Mouse (Mus musculus): Measurements from ENCODE around the gene Arpc4. TPM values are rescaled to one million over a fixed set of nuclear protein-coding genes. Genes with fewer than 3 reads are reported as not detected.
"Not testable (repeated sequence)": the region's sequence is repeated elsewhere in the genome, so short reads cannot be mapped to it uniquely, and the experiment has no call there.

Arpc4 gene
- polyA plus RNA-seq (2015; fragmentation: Nextera tagmentation; extraction: Ambion mirVana), result 413 and 423 TPM in 2 replicates

- no peaks in the 10 kb centered on the region for H3K27me3 ChIP-seq
- H3K27ac ChIP-seq (replicated peaks), result peak within 1 kb of the TSS; percentile 98
- WGBS, result under 1% methylated on average over 61 of the region's 61 CpGs
- H3K4me3 ChIP-seq, result peak within 1 kb of the TSS; percentile 82
- H3K4me1 ChIP-seq (replicated peaks), result peaks cover 22% of the 10 kb centered on the region
- H3K9me3 ChIP-seq, result no peaks in the 10 kb centered on the region
- H3K4me2 ChIP-seq, result peak within 1 kb of the TSS; percentile 95
- peak; percentile 97 for ATAC-seq (ENCODE audit: low FRiP score, low read depth)
- H3K9ac ChIP-seq, result peak within 1 kb of the TSS; percentile 92
- H3K36me3 ChIP-seq, result peaks cover 45% of the 10 kb centered on the region
Observed at GRCm38 (mm10) chr6:113377496-113378385, at the start of gene Arpc4, which contains the start of gene Tada3. Arpc4 (plus strand) TSS chr6:113378115. Tada3 (minus strand) TSS chr6:113377883.

GRCm38 (mm10) chr6:113329396-113329795, 48.5 kb upstream of the Arpc4 start:
- WGBS, result 92% methylated on average over 1 of the region's 1 CpGs
- Histone ChIP-seq H3K36me3 (peaks cover 23% of the 10 kb centered on the region), H3K9me3 (no peaks in the 10 kb centered on the region), H3K4me3 (no peak overlapping the region), H3K27me3 (no peaks in the 10 kb centered on the region), H3K4me2 (no peak overlapping the region), H3K27ac (replicated peaks) (no peak overlapping the region), H3K9ac (no peak overlapping the region), H3K4me1 (replicated peaks) (peaks cover 21% of the 10 kb centered on the region)
- ATAC-seq (ENCODE audit: low FRiP score, low read depth), result no peak

- Histone ChIP-seq H3K4me3 (no peak overlapping the region), H3K27me3 (no peaks in the 10 kb centered on the region), H3K4me2 (no peak overlapping the region), H3K36me3 (peaks cover 22% of the 10 kb centered on the region; the same call in 1 of the 2 replicates), H3K27ac (replicated peaks) (no peak overlapping the region), H3K9me3 (no peaks in the 10 kb centered on the region), H3K4me1 (replicated peaks) (peaks cover 18% of the 10 kb centered on the region), H3K9ac (no peak overlapping the region)
- ATAC-seq (ENCODE audit: low FRiP score, low read depth), result no peak
- 52% methylated on average over 2 of the region's 2 CpGs for WGBS
Observed at GRCm38 (mm10) chr6:113330547-113330946, 47.4 kb upstream of the Arpc4 start.

- peaks cover 32% of the 10 kb centered on the region for H3K36me3 ChIP-seq
- ATAC-seq (ENCODE audit: low FRiP score, low read depth), result no peak
- H3K4me2 ChIP-seq, result no peak overlapping the region
- 93% methylated on average over 11 of the region's 11 CpGs for WGBS
- no peaks in the 10 kb centered on the region for H3K27me3 ChIP-seq
- H3K4me3 ChIP-seq, result no peak overlapping the region
- peaks cover 10% of the 10 kb centered on the region for H3K4me1 ChIP-seq (replicated peaks)
- H3K9me3 ChIP-seq, result no peaks in the 10 kb centered on the region
- no peak overlapping the region for H3K27ac ChIP-seq (replicated peaks)
- no peak overlapping the region for H3K9ac ChIP-seq
Observed at GRCm38 (mm10) chr6:113331721-113332120, 46.2 kb upstream of the Arpc4 start.

GRCm38 (mm10) chr6:113332734-113333133, 45.2 kb upstream of the Arpc4 start:
- WGBS, result 75% methylated on average over 6 of the region's 6 CpGs
- not testable (repeated sequence) for H3K27me3 ChIP-seq; H3K4me2 ChIP-seq; ATAC-seq (ENCODE audit: low FRiP score, low read depth); H3K4me1 ChIP-seq (replicated peaks); H3K4me3 ChIP-seq; H3K9ac ChIP-seq; H3K9me3 ChIP-seq
- H3K27ac ChIP-seq (replicated peaks), result peak overlapping the region; percentile 54; the same call in 1 of the 2 replicates
- peaks cover 41% of the 10 kb centered on the region for H3K36me3 ChIP-seq

GRCm38 (mm10) chr6:113333137-113333950, 44.6 kb upstream of the Arpc4 start:
- ATAC-seq (ENCODE audit: low FRiP score, low read depth), result peak; percentile 76
- H3K27me3 ChIP-seq, result no peaks in the 10 kb centered on the region
- peaks cover 5% of the 10 kb centered on the region; the same call in 1 of the 2 replicates for H3K4me1 ChIP-seq (replicated peaks)
- no peak overlapping the region for H3K4me2 ChIP-seq
- no peak overlapping the region for H3K4me3 ChIP-seq
- H3K27ac ChIP-seq (replicated peaks), result peak overlapping the region; percentile 54; the same call in 1 of the 2 replicates
- peaks cover 47% of the 10 kb centered on the region for H3K36me3 ChIP-seq
- WGBS, result 60% methylated on average over 14 of the region's 14 CpGs
- no peak overlapping the region for H3K9ac ChIP-seq
- H3K9me3 ChIP-seq, result no peaks in the 10 kb centered on the region

- Histone ChIP-seq H3K9me3 (no peaks in the 10 kb centered on the region), H3K36me3 (peaks cover 53% of the 10 kb centered on the region), H3K4me1 (replicated peaks) (peaks cover 5% of the 10 kb centered on the region; the same call in 1 of the 2 replicates), H3K27me3 (no peaks in the 10 kb centered on the region), H3K9ac (no peak overlapping the region), H3K4me2 (no peak overlapping the region), H3K27ac (replicated peaks) (no peak overlapping the region), H3K4me3 (no peak overlapping the region)
- ATAC-seq (ENCODE audit: low FRiP score, low read depth), result no peak
- 78% methylated on average over 6 of the region's 6 CpGs for WGBS
Observed at GRCm38 (mm10) chr6:113334216-113334615, 43.7 kb upstream of the Arpc4 start.

- Histone ChIP-seq H3K4me2 (no peak overlapping the region), H3K9me3 (no peaks in the 10 kb centered on the region), H3K27ac (replicated peaks) (no peak overlapping the region), H3K4me3 (no peak overlapping the region), H3K4me1 (replicated peaks) (peaks cover 13% of the 10 kb centered on the region), H3K36me3 (peaks cover 49% of the 10 kb centered on the region), H3K9ac (no peak overlapping the region), H3K27me3 (no peaks in the 10 kb centered on the region)
- no peak for ATAC-seq (ENCODE audit: low FRiP score, low read depth)
- WGBS, result 65% methylated on average over 8 of the region's 8 CpGs
Observed at GRCm38 (mm10) chr6:113336852-113337620, 40.9 kb upstream of the Arpc4 start.

DNA sequence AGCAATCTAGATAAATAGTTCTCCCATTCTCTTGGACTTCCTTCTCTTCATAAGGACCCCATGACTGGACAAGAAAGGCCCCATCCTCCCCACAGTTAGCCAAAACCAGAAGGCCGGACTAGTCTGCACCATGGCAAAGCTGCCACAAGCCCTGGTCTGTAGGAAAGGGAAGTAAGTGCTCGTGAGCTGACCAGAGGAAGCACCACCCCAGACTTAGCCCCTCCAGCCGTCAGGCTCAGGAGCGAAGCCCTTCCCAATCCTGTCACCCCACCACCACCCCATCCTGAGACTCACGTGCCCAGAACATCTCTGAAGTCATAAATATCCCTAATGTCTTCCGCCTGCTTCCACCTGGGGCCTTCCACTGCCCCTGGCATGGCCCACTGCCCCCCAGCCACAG, 36.3 kb upstream of the Arpc4 start:
- ATAC-seq (ENCODE audit: low FRiP score, low read depth), result no peak
- Histone ChIP-seq H3K9ac (no peak overlapping the region; the same call in 1 of the 2 replicates), H3K27me3 (no peaks in the 10 kb centered on the region), H3K36me3 (peaks cover 21% of the 10 kb centered on the region), H3K9me3 (no peaks in the 10 kb centered on the region), H3K27ac (replicated peaks) (peak overlapping the region; percentile 45), H3K4me1 (replicated peaks) (peaks cover 31% of the 10 kb centered on the region), H3K4me2 (peak overlapping the region; percentile 79), H3K4me3 (peak overlapping the region; percentile 8)
- 85% methylated on average over 6 of the region's 6 CpGs for WGBS

DNA sequence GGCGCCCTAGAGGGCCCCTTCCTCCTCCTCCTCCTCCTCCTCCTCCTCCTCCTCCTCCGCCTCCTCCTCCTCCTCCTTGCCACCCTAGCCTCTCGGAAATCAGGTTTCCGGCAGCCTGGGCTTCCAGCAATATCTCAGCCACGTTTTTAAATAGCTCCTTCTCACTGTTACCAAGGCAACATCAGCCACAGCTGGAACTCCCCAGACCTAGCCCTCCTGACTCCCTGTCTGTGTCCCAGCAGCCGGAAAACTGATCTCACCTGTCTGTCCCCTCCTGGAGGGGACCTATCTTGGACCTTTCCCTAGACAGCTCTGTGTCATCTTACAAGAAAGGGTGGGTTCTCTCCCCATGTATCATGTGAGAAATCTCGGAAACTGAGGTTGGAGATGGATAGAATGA, 35.6 kb upstream of the Arpc4 start:
- Histone ChIP-seq H3K27me3 (no peaks in the 10 kb centered on the region), H3K9me3 (no peaks in the 10 kb centered on the region), H3K4me1 (replicated peaks) (peaks cover 31% of the 10 kb centered on the region), H3K9ac (no peak overlapping the region), H3K36me3 (peaks cover 16% of the 10 kb centered on the region), H3K4me3 (peak overlapping the region; percentile 63), H3K27ac (replicated peaks) (peak overlapping the region; percentile 6; the same call in 1 of the 2 replicates), H3K4me2 (peak overlapping the region; percentile 79)
- ATAC-seq (ENCODE audit: low FRiP score, low read depth), result no peak
- 42% methylated on average over 4 of the region's 7 CpGs for WGBS

Data from hindbrain, embryonic 15.5 days (tissue).